Comparison of ENCODE assay signal across 24 mouse cellular contexts in the genomic region with DNA sequence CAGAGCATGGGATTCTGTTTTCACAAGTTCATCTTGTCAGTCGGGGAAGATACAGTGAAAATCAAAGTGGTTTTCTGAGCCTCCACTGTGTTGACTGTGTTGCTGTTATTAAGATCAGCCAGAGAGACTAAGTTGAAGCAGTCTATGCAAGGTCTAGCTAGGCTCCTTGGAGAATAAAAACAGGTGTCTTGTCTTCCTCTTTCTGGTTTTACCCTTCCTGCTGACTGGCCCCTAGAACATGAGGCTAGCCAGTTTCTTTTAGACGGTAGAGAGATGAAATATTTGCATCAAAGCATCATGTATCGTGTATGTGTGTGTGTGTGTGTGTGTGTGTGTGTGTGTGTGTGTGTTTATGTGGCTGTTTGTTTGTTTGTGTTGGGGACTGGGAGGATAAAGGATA. TPM values are rescaled to one million over a fixed set of nuclear protein-coding genes. Genes with fewer than 3 reads are reported as not detected.
"Had no signal": no experiment of that assay in that cellular context is flagged by ENCODE, and none has a peak within 500 bp of the region (broad histone marks: within the 10 kb centered on the region; RNA-seq: fewer than 3 reads in every experiment).

No protein-coding gene starts in this region.

- H3K4me2 ChIP-seq: lung, embryonic 15.5 days; midbrain, embryonic 11.5 days; midbrain, embryonic 13.5 days; midbrain, embryonic 15.5 days; neural tube, embryonic 12.5 days had no signal

- H3K36me3 ChIP-seq: lung, embryonic 15.5 days; midbrain, embryonic 13.5 days; midbrain, embryonic 15.5 days; neural tube, embryonic 12.5 days had no signal

- H3K27ac ChIP-seq: lung, embryonic 15.5 days; macrophage; midbrain, embryonic 13.5 days; midbrain, embryonic 15.5 days; neural tube, embryonic 12.5 days had no signal

- H3K4me1 ChIP-seq: lung, embryonic 15.5 days; megakaryocyte, embryonic 14.5 days; midbrain, embryonic 13.5 days; midbrain, embryonic 15.5 days; neural tube, embryonic 12.5 days had no signal

- H3K9me3 ChIP-seq: lung, embryonic 15.5 days; midbrain, embryonic 13.5 days; midbrain, embryonic 15.5 days; neural tube, embryonic 12.5 days had no signal

- H3K27me3 ChIP-seq: lung, embryonic 15.5 days; megakaryocyte, embryonic 14.5 days; midbrain, embryonic 13.5 days; midbrain, embryonic 15.5 days; neural tube, embryonic 12.5 days had no signal

- H3K9ac ChIP-seq: lung, embryonic 15.5 days; midbrain, embryonic 13.5 days; midbrain, embryonic 15.5 days; neural tube, embryonic 12.5 days had no signal

- ATAC-seq: lung, postnatal 0 days; midbrain, embryonic 13.5 days had no signal

- DNase-seq: lung, adult 2 months; lung, postnatal 14 days; lung, postnatal 36 days; right cerebral cortex, postnatal 14 days; thymus, adult 18-20 months; thymus, postnatal 14 days; thymus, postnatal 36 days had no signal

- H3K4me3 ChIP-seq: lung, embryonic 15.5 days; megakaryocyte, embryonic 14.5 days; midbrain, embryonic 13.5 days; midbrain, embryonic 15.5 days; neural tube, embryonic 12.5 days had no signal

RNA-seq across cellular contexts. Expression of gene 4931428L18Rik, which starts 16.7 kb away (rescaled TPM):
- total RNA-seq: megakaryocyte progenitor cell, adult 5-6 weeks; midbrain, postnatal 0 days; monocyte, adult 5-6 weeks; neutrophil, adult 5-6 weeks had no signal
- polyA plus RNA-seq: lung, adult 2 months; lung, embryonic 15.5 days; macrophage; midbrain, embryonic 11.5 days; midbrain, embryonic 15.5 days; midbrain, postnatal 0 days; neural tube, embryonic 12.5 days; neural tube, embryonic 14.5 days; spleen, adult 2 months; stomach, embryonic 14.5 days; thymus, postnatal 0 days had no signal

RNA-seq across cellular contexts. Expression of gene Pih1d3, which starts 16.9 kb away (rescaled TPM):
- total RNA-seq: megakaryocyte progenitor cell, adult 5-6 weeks; midbrain, postnatal 0 days; monocyte, adult 5-6 weeks; neutrophil, adult 5-6 weeks had no signal
- polyA plus RNA-seq: lung, adult 2 months; lung, embryonic 15.5 days; lung, postnatal 0 days; macrophage; midbrain, embryonic 11.5 days; midbrain, embryonic 13.5 days; midbrain, embryonic 15.5 days; midbrain, postnatal 0 days; neural tube, embryonic 12.5 days; neural tube, embryonic 14.5 days; spleen, adult 2 months; stomach, embryonic 14.5 days; stomach, embryonic 16.5 days; thymus, postnatal 0 days had no signal

RNA-seq across cellular contexts. Expression of gene Lgsn, which starts 29.6 kb away (rescaled TPM):
- total RNA-seq: megakaryocyte progenitor cell, adult 5-6 weeks; midbrain, postnatal 0 days; monocyte, adult 5-6 weeks; neutrophil, adult 5-6 weeks had no signal
- polyA plus RNA-seq: lung, embryonic 15.5 days; lung, postnatal 0 days; macrophage; midbrain, embryonic 11.5 days; midbrain, embryonic 13.5 days; midbrain, embryonic 15.5 days; midbrain, postnatal 0 days; neural tube, embryonic 12.5 days; neural tube, embryonic 14.5 days; spleen, adult 2 months; stomach, embryonic 14.5 days; stomach, embryonic 16.5 days; thymus, postnatal 0 days had no signal
